ENCODE assay signal across 9 mouse cellular contexts in the genomic region with DNA sequence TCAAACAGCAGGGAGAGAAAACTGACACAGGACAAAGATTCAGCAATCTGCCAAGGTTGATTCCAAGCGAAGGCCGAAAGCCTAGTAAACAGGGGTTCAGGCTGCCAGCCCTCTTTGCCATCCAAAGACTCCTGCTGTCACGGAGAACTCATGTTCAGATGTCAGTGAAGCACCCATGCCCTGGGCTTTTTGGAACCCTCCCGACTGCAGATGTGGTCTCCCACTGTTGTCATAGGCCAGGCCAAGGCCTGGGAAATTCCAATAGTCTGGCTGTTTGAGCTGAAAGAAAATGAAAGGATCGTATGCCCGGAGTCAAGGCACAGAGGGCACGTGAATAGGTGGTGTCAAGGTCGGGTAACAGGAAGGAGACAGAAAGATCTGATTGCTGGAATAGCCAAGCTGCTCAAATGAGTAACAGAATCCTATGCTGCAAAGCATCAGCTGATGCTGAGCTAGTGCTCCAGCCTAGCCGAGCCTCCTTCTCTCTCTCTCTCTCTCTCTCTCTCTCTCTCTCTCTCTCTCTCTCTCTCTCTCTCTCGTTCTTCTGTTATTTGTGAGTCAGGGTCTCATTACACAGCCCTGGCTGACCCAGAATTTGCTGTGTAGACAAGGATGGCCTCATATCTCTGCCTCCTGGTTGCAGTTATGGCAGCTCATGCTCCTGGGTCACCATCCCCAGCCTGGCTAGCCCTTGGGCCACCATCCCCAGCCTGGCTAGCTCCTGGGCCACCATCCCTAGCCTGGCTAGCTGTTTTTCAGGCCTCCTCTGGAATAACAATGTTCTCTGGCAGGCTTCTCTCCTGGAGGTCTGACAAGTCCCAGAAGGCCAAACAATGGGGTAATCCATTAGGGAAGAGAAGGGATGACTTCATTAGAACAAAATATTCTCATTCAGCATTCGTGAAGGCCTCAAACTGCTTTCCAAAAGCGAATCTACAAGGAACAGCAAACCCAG. TPM values are rescaled to one million over a fixed set of nuclear protein-coding genes. Genes with fewer than 3 reads are reported as not detected.
DNase-seq lines count a peak whose midpoint lies in the region; ATAC-seq and TF ChIP-seq lines count a peak whose summit lies in the region.
"Had no signal": no experiment of that assay in that cellular context is flagged by ENCODE, and none has a peak within 500 bp of the region (broad histone marks: within the 10 kb centered on the region; RNA-seq: fewer than 3 reads in every experiment).

No protein-coding gene starts in this region.

- TF ChIP-seq CTCF in midbrain, postnatal 0 days (IDR thresholded peaks at IDR 0.05): no peak

- 50% methylated on average over 12 of the region's 12 CpGs for WGBS in midbrain, embryonic 10.5 days
- WGBS in midbrain, embryonic 15.5 days: 53% methylated on average over 11 of the region's 12 CpGs
- WGBS in midbrain, postnatal 0 days: 38% methylated on average over 12 of the region's 12 CpGs

- H3K9me3 ChIP-seq in midbrain, embryonic 10.5 days (replicated peaks): no peaks in the 10 kb centered on the region
- H3K9me3 ChIP-seq in midbrain, embryonic 15.5 days: no peaks in the 10 kb centered on the region
- H3K9me3 ChIP-seq in midbrain, postnatal 0 days (ENCODE audit: low read length): no peaks in the 10 kb centered on the region
- H3K9me3 ChIP-seq: heart, embryonic 13.5 days had no signal

- no peak overlapping the region for H3K4me2 ChIP-seq in midbrain, embryonic 15.5 days
- H3K4me2 ChIP-seq in midbrain, postnatal 0 days (ENCODE audit: low read depth, low read length, poor library complexity, severe bottlenecking): no peak overlapping the region
- H3K4me2 ChIP-seq: heart, embryonic 13.5 days had no signal

- no peaks in the 10 kb centered on the region for H3K27me3 ChIP-seq in midbrain, embryonic 10.5 days (ENCODE audit: low read depth, poor library complexity, severe bottlenecking)
- no peaks in the 10 kb centered on the region for H3K27me3 ChIP-seq in midbrain, embryonic 15.5 days (replicated peaks)
- no peaks in the 10 kb centered on the region for H3K27me3 ChIP-seq in midbrain, postnatal 0 days (ENCODE audit: insufficient read depth, low read length)
- H3K27me3 ChIP-seq: heart, embryonic 13.5 days had no signal

- peaks cover 16% of the 10 kb centered on the region for H3K4me1 ChIP-seq in midbrain, embryonic 10.5 days
- no peaks in the 10 kb centered on the region for H3K4me1 ChIP-seq in midbrain, embryonic 15.5 days
- no peaks in the 10 kb centered on the region for H3K4me1 ChIP-seq in midbrain, postnatal 0 days (ENCODE audit: insufficient read depth, low read length)

- H3K36me3 ChIP-seq in midbrain, embryonic 10.5 days: no peaks in the 10 kb centered on the region
- H3K36me3 ChIP-seq in midbrain, embryonic 15.5 days (replicated peaks): no peaks in the 10 kb centered on the region
- no peaks in the 10 kb centered on the region for H3K36me3 ChIP-seq in midbrain, postnatal 0 days (ENCODE audit: insufficient read depth, low read length)
- H3K36me3 ChIP-seq: heart, embryonic 13.5 days had no signal

- H3K27ac ChIP-seq in midbrain, embryonic 10.5 days (replicated peaks): peak overlapping the region; percentile 57
- H3K27ac ChIP-seq in midbrain, embryonic 15.5 days: no peak overlapping the region
- no peak overlapping the region for H3K27ac ChIP-seq in midbrain, postnatal 0 days (ENCODE audit: low read depth, low read length)
- H3K27ac ChIP-seq: heart, embryonic 13.5 days had no signal

- DNase-seq in adrenal gland, adult (ENCODE audit: inconsistent age in 2 of 2, low spot score in 1 of 2): peak; percentile 56 to 86
- DNase-seq in adrenal gland, postnatal 4 days (ENCODE audit: low spot score in 2 of 2): no peak
- no peak for DNase-seq in midbrain, embryonic 10.5 days (ENCODE audit: low spot score)
- DNase-seq in gastrocnemius, postnatal 25 days: peak; percentile 73
- DNase-seq in midbrain, postnatal 0 days (ENCODE audit: low spot score): peak; percentile 41
- DNase-seq in spleen, postnatal 14 days (ENCODE audit: low spot score in 2 of 2): no peak
- DNase-seq in urinary bladder, postnatal 10 days (ENCODE audit: low spot score): no peak

- no peak for ATAC-seq in midbrain, embryonic 15.5 days (replicated peaks)
- no peak for ATAC-seq in midbrain, postnatal 0 days (ENCODE audit: low FRiP score)

- no peak overlapping the region for H3K4me3 ChIP-seq in midbrain, embryonic 10.5 days
- H3K4me3 ChIP-seq in midbrain, embryonic 15.5 days: no peak overlapping the region
- no peak overlapping the region for H3K4me3 ChIP-seq in midbrain, postnatal 0 days (ENCODE audit: low read depth, low read length)
- H3K4me3 ChIP-seq: heart, embryonic 13.5 days had no signal

- H3K9ac ChIP-seq in midbrain, embryonic 15.5 days: no peak overlapping the region
- H3K9ac ChIP-seq in midbrain, postnatal 0 days (replicated peaks; ENCODE audit: low read length, poor library complexity, severe bottlenecking): no peak overlapping the region
- H3K9ac ChIP-seq: heart, embryonic 13.5 days had no signal

RNA-seq across cellular contexts. Expression of gene Npepps, which starts 9.1 kb away (rescaled TPM):
- total RNA-seq in adrenal gland, postnatal 4 days (2021): 10 to 100 TPM; 66.3 to 80.3 TPM
- polyA plus RNA-seq in midbrain, embryonic 10.5 days (2016; fragmentation: Nextera tagmentation; extraction: Ambion mirVana): 108 and 114 TPM in 2 replicates
- 144 and 161 TPM in 2 replicates for polyA plus RNA-seq in midbrain, embryonic 15.5 days (2015; fragmentation: Nextera tagmentation; extraction: Ambion mirVana)
- 10 to 100 TPM; 49.7 to 60.0 TPM for total RNA-seq in gastrocnemius, postnatal 25 days (2021)
- total RNA-seq in midbrain, postnatal 0 days (2014; rRNA removed): 52.5 and 81.0 TPM in 2 replicates
- polyA plus RNA-seq in midbrain, postnatal 0 days (2015; fragmentation: Nextera tagmentation; extraction: Ambion mirVana): 97.8 and 109 TPM in 2 replicates

RNA-seq across cellular contexts. Expression of gene Mrpl45, which starts 26.0 kb away (rescaled TPM):
- 10 to 100 TPM; 33.7 to 39.6 TPM for total RNA-seq in adrenal gland, postnatal 4 days (2021)
- 61.7 and 69.5 TPM in 2 replicates for polyA plus RNA-seq in midbrain, embryonic 10.5 days (2016; fragmentation: Nextera tagmentation; extraction: Ambion mirVana)
- 33.1 and 38.1 TPM in 2 replicates for polyA plus RNA-seq in midbrain, embryonic 15.5 days (2015; fragmentation: Nextera tagmentation; extraction: Ambion mirVana)
- total RNA-seq in gastrocnemius, postnatal 25 days (2021): 10 to 100 TPM; 34.3 to 41.6 TPM
- total RNA-seq in midbrain, postnatal 0 days (2014; rRNA removed): 21.4 and 29.1 TPM in 2 replicates
- polyA plus RNA-seq in midbrain, postnatal 0 days (2015; fragmentation: Nextera tagmentation; extraction: Ambion mirVana): 33.0 and 36.0 TPM in 2 replicates

Comparison
In these comparisons a context has a peak if more than half of its experiments do, and no peak if none do; other contexts are left out.
1. DNase-seq: peak in adrenal gland, adult (2 of 2), gastrocnemius, postnatal 25 days (single experiment) and midbrain, postnatal 0 days (single experiment); none in adrenal gland, postnatal 4 days (0 of 2), midbrain, embryonic 10.5 days (single experiment), spleen, postnatal 14 days (0 of 2) and urinary bladder, postnatal 10 days (single experiment).